Mouse (Mus musculus) cerebellum, adult 2 months (tissue): Measurements from ENCODE around the gene Yap1.

Source experiments
- CTCF ChIP-seq: fragments of 200-500 bp; IDR thresholded peaks from 2 replicates; pipeline ENCODE4 v1.5.1; 2011; ENCODE audit warnings: low read depth, mild to moderate bottlenecking, control low read depth, low read length, moderate library complexity, borderline replicate concordance; ENCODE audit not compliant: insufficient read depth
- POLR2A ChIP-seq: fragments of 200-500 bp; IDR thresholded peaks from 2 replicates; pipeline ENCODE4 v1.6.1; 2011; ENCODE audit warnings: low read length, control low read depth, borderline replicate concordance; ENCODE audit not compliant: insufficient read depth

DNA sequence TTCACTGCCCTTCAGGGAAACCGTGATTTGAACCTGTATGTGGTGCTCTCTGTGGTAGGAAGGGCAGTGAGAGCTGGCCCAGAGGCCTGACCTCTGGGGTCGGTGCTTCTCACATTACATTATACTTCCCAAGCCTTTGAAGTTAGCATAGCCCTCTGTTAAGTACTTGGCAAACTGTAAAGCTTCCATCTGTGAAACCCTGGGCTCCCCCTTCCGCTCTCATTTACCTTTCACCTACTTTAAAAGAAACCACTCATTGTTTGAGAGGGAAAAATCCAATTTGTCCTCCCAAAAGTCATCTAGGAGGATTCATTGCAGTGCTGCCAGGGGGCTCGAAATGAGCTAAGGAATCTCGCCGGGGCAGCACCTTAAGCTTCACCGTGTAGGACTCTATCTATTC, 102.1 kb downstream of the Yap1 start:
- TF ChIP-seq CTCF (no peak), POLR2A (no peak)
